Mouse (Mus musculus) embryonic facial prominence, embryonic 14.5 days (tissue): ENCODE measurements at regions not wholly inside any gene's neighbourhood (a gene's known extent, or its start where the extent isn't known, plus 50 kb on each side); places are given as distances from the start of the nearest gene placed in this dataset.

Experiments used
- ATAC-seq: fragments of 200-750 bp; cut with Nextera tagmentation; 2 replicates; pipeline ENCODE4 v1.8.0; 2017; ENCODE audit warnings: low read depth, moderate number of reproducible peaks, moderate TSS enrichment
- DNase-seq: peaks from one replicate; pipeline ENCODE4 v3.0.0-alpha.2; 2015; ENCODE audit warnings: low spot score
- H3K27ac ChIP-seq: fragments of 300-500 bp; sonication (generic); replicated peaks from 2 replicates; pipeline ENCODE4 v1.5.1; 2014; ENCODE audit warnings: low read depth, mild to moderate bottlenecking, low read length, moderate library complexity
- H3K27me3 ChIP-seq: fragments of 300-500 bp; sonication (generic); replicated peaks from 2 replicates; pipeline ENCODE4 v1.6.1; 2014; ENCODE audit warnings: low read length; ENCODE audit not compliant: control insufficient read depth, insufficient read depth
- H3K36me3 ChIP-seq: fragments of 300-500 bp; sonication (generic); 2 replicates; pipeline ENCODE4 v1.6.1; 2014; ENCODE audit warnings: low read length, mixed read lengths; ENCODE audit not compliant: control insufficient read depth, insufficient read depth
- H3K4me1 ChIP-seq: fragments of 300-500 bp; sonication (generic); 2 replicates; pipeline ENCODE4 v1.6.1; 2014; ENCODE audit warnings: antibody characterized with exemption, low read length; ENCODE audit not compliant: control insufficient read depth, insufficient read depth
- H3K4me2 ChIP-seq: fragments of 300-500 bp; sonication (generic); 2 replicates; pipeline ENCODE4 v1.6.1; 2014; ENCODE audit warnings: low read depth, mild to moderate bottlenecking, low read length, moderate library complexity, mixed read lengths
- H3K4me3 ChIP-seq: fragments of 300-500 bp; sonication (generic); 2 replicates; pipeline ENCODE4 v1.5.1; 2014; ENCODE audit warnings: low read depth, mild to moderate bottlenecking, low read length
- H3K9ac ChIP-seq: fragments of 300-500 bp; sonication (generic); 2 replicates; pipeline ENCODE4 v1.6.1; 2014; ENCODE audit warnings: low read depth, mild to moderate bottlenecking, low read length, moderate library complexity, mixed read lengths
- H3K9me3 ChIP-seq: fragments of 300-500 bp; sonication (generic); 2 replicates; pipeline ENCODE4 v1.6.1; 2016; ENCODE audit warnings: low read length; ENCODE audit not compliant: control insufficient read depth
- WGBS: fragments of 180-500 bp; shearing (Covaris S2); extraction: QIAGEN DNeasy Blood & Tissue Kit; methylation state at CpG from one replicate; pipeline ENCODE4 v1.1.7; 2014; 5-methylcytosine and 5-hydroxymethylcytosine counted together

GRCm38 (mm10) chr4:9046030-9046429, 807.2 kb upstream of the Car8 start:
- Histone ChIP-seq H3K4me1 (no peaks in the 10 kb centered on the region), H3K4me2 (no peak overlapping the region), H3K9me3 (no peaks in the 10 kb centered on the region), H3K27me3 (no peaks in the 10 kb centered on the region), H3K27ac (no peak overlapping the region), H3K4me3 (no peak overlapping the region), H3K9ac (no peak overlapping the region), H3K36me3 (no peaks in the 10 kb centered on the region)
- WGBS: 68% methylated on average over 4 of the region's 4 CpGs
- DNase-seq (no peak), ATAC-seq (no peak)

- no peak overlapping the region for H3K4me3 ChIP-seq
- no peaks in the 10 kb centered on the region for H3K27me3 ChIP-seq
- DNase-seq: no peak
- WGBS: 77% methylated on average over 4 of the region's 4 CpGs
- no peak overlapping the region for H3K9ac ChIP-seq
- no peaks in the 10 kb centered on the region for H3K36me3 ChIP-seq
- H3K4me2 ChIP-seq: no peak overlapping the region
- H3K4me1 ChIP-seq: no peaks in the 10 kb centered on the region
- no peaks in the 10 kb centered on the region for H3K9me3 ChIP-seq
- H3K27ac ChIP-seq: no peak overlapping the region
- ATAC-seq: no peak
Measured at GRCm38 (mm10) chr4:9036005-9036404, 797.2 kb upstream of the Car8 start.

- Histone ChIP-seq H3K27ac (no peak overlapping the region), H3K36me3 (no peaks in the 10 kb centered on the region), H3K4me2 (no peak overlapping the region), H3K9ac (no peak overlapping the region), H3K4me1 (no peaks in the 10 kb centered on the region), H3K4me3 (no peak overlapping the region), H3K9me3 (no peaks in the 10 kb centered on the region), H3K27me3 (no peaks in the 10 kb centered on the region)
- DNase-seq: no peak
- WGBS: 55% methylated on average over 4 of the region's 4 CpGs
- ATAC-seq: no peak
Measured at GRCm38 (mm10) chr4:9035350-9035749, 796.5 kb upstream of the Car8 start.

GRCm38 (mm10) chr4:9034280-9034679, 795.4 kb upstream of the Car8 start:
- H3K9ac ChIP-seq: no peak overlapping the region
- ATAC-seq (no peak), DNase-seq (no peak)
- H3K9me3 ChIP-seq: no peaks in the 10 kb centered on the region
- WGBS: 51% methylated on average over 4 of the region's 4 CpGs
- no peak overlapping the region for H3K27ac ChIP-seq
- H3K27me3 ChIP-seq: no peaks in the 10 kb centered on the region
- no peaks in the 10 kb centered on the region for H3K36me3 ChIP-seq
- H3K4me1 ChIP-seq: no peaks in the 10 kb centered on the region
- no peak overlapping the region for H3K4me3 ChIP-seq
- no peak overlapping the region for H3K4me2 ChIP-seq

GRCm38 (mm10) chr4:9033106-9033642, 794.3 kb upstream of the Car8 start:
- ATAC-seq (no peak), DNase-seq (no peak)
- no peak overlapping the region for H3K4me3 ChIP-seq
- no peaks in the 10 kb centered on the region for H3K36me3 ChIP-seq
- peaks cover 7% of the 10 kb centered on the region; the same call in 1 of the 2 replicates for H3K4me1 ChIP-seq
- no peaks in the 10 kb centered on the region for H3K9me3 ChIP-seq
- H3K4me2 ChIP-seq: no peak overlapping the region
- no peak overlapping the region for H3K9ac ChIP-seq
- 82% methylated on average over 6 of the region's 6 CpGs for WGBS
- no peaks in the 10 kb centered on the region for H3K27me3 ChIP-seq
- H3K27ac ChIP-seq: no peak overlapping the region

GRCm38 (mm10) chr4:9031634-9032033, 792.8 kb upstream of the Car8 start:
- no peak overlapping the region for H3K27ac ChIP-seq
- WGBS: 39% methylated on average over 6 of the region's 6 CpGs
- no peak overlapping the region for H3K9ac ChIP-seq
- no peak overlapping the region for H3K4me3 ChIP-seq
- no peaks in the 10 kb centered on the region for H3K27me3 ChIP-seq
- DNase-seq: peak; percentile 44
- no peaks in the 10 kb centered on the region for H3K9me3 ChIP-seq
- ATAC-seq: no peak; the same call in 1 of the 2 replicates
- no peak overlapping the region for H3K4me2 ChIP-seq
- peaks cover 7% of the 10 kb centered on the region; the same call in 1 of the 2 replicates for H3K4me1 ChIP-seq
- H3K36me3 ChIP-seq: no peaks in the 10 kb centered on the region

GRCm38 (mm10) chr4:9028946-9029345, 790.1 kb upstream of the Car8 start:
- no peaks in the 10 kb centered on the region for H3K36me3 ChIP-seq
- peak overlapping the region; percentile 46 for H3K4me3 ChIP-seq
- no peak overlapping the region for H3K27ac ChIP-seq
- peak overlapping the region; percentile 95 for H3K4me2 ChIP-seq
- no peaks in the 10 kb centered on the region; the same call in 1 of the 2 replicates for H3K27me3 ChIP-seq
- DNase-seq (no peak), ATAC-seq (no peak)
- H3K9me3 ChIP-seq: no peaks in the 10 kb centered on the region
- 22% methylated on average over 6 of the region's 6 CpGs for WGBS
- H3K4me1 ChIP-seq: peaks cover 7% of the 10 kb centered on the region; the same call in 1 of the 2 replicates
- H3K9ac ChIP-seq: 0 out of 2 replicates have a peak overlapping the region, but pooled peaks have one; percentile 50

GRCm38 (mm10) chr4:9028475-9028874, 789.6 kb upstream of the Car8 start:
- WGBS: 2% methylated on average over 12 of the region's 12 CpGs
- H3K27me3 ChIP-seq: no peaks in the 10 kb centered on the region; the same call in 1 of the 2 replicates
- peak overlapping the region; percentile 46 for H3K4me3 ChIP-seq
- DNase-seq (peak; percentile 82), ATAC-seq (no peak)
- H3K9me3 ChIP-seq: no peaks in the 10 kb centered on the region
- H3K27ac ChIP-seq: peak overlapping the region; percentile 44
- peaks cover 7% of the 10 kb centered on the region; the same call in 1 of the 2 replicates for H3K4me1 ChIP-seq
- H3K36me3 ChIP-seq: no peaks in the 10 kb centered on the region
- peak overlapping the region; percentile 95 for H3K4me2 ChIP-seq
- peak overlapping the region; percentile 50 for H3K9ac ChIP-seq

GRCm38 (mm10) chr4:9027798-9028404, 789.1 kb upstream of the Car8 start:
- Histone ChIP-seq H3K36me3 (no peaks in the 10 kb centered on the region), H3K4me2 (peak overlapping the region; percentile 95), H3K9me3 (no peaks in the 10 kb centered on the region), H3K4me3 (peak overlapping the region; percentile 46), H3K27me3 (no peaks in the 10 kb centered on the region; the same call in 1 of the 2 replicates), H3K9ac (peak overlapping the region; percentile 50), H3K27ac (peak overlapping the region; percentile 44), H3K4me1 (peaks cover 7% of the 10 kb centered on the region; the same call in 1 of the 2 replicates)
- under 1% methylated on average over 30 of the region's 30 CpGs for WGBS
- ATAC-seq (peak; percentile 88), DNase-seq (peak; percentile 89)
